Mouse (Mus musculus) ES-E14 (cell line): ENCODE measurements at regions not wholly inside any gene's neighbourhood (a gene's known extent, or its start where the extent isn't known, plus 50 kb on each side); places are given as distances from the start of the nearest gene placed in this dataset.

Experiments
- CHD2 ChIP-seq: IDR thresholded peaks from 2 replicates; pipeline ENCODE4 v1.6.1; 2014; ENCODE audit warnings: mild to moderate bottlenecking, low read depth, low read length, inconsistent platforms
- MAFK ChIP-seq: IDR thresholded peaks from 2 replicates; pipeline ENCODE4 v1.6.1; 2014; ENCODE audit warnings: mild to moderate bottlenecking, low read depth, low read length, inconsistent platforms; ENCODE audit not compliant: insufficient read depth
- ZNF384 ChIP-seq: IDR thresholded peaks from 2 replicates; pipeline ENCODE4 v1.6.1; 2012; ENCODE audit warnings: low read depth, low read length, inconsistent platforms

GRCm38 (mm10) chr4:89405624-89406167 is 94.9 kb upstream of the Cdkn2b start:
- TF ChIP-seq CHD2 = no peak
- TF ChIP-seq MAFK = no peak
- no peak for TF ChIP-seq ZNF384
